Mouse (Mus musculus) cortical plate, adult 2 months (tissue): ENCODE data around the gene Adam25.
"Not testable (repeated sequence)": the region's sequence is repeated elsewhere in the genome, so short reads cannot be mapped to it uniquely, and the experiment has no call there.

ENCODE experiments used
- CTCF ChIP-seq: fragments of 200-500 bp; IDR thresholded peaks from 2 replicates; pipeline ENCODE4 v1.5.1; 2011; ENCODE audit warnings: mild to moderate bottlenecking, control low read depth, low read length; ENCODE audit not compliant: insufficient read depth; ENCODE audit errors: extremely low read depth
- POLR2A ChIP-seq: fragments of 200-500 bp; IDR thresholded peaks from 2 replicates; pipeline ENCODE4 v1.6.1; 2011; ENCODE audit warnings: mild to moderate bottlenecking, low read length, control low read depth; ENCODE audit not compliant: insufficient read depth; ENCODE audit errors: extremely low read depth

- not testable (repeated sequence) for TF ChIP-seq CTCF, POLR2A
These were observed 36.6 kb upstream of the Adam25 start for GRCm38 (mm10) chr8:40715406-40715805.
